Mouse (Mus musculus): Measurements from ENCODE around the gene Grm8. TPM values are rescaled to one million over a fixed set of nuclear protein-coding genes. Genes with fewer than 3 reads are reported as not detected.

Grm8 gene
- total and polyA plus RNA-seq, 3 experiments, result 0.38 TPM; not detected in 2

DNA sequence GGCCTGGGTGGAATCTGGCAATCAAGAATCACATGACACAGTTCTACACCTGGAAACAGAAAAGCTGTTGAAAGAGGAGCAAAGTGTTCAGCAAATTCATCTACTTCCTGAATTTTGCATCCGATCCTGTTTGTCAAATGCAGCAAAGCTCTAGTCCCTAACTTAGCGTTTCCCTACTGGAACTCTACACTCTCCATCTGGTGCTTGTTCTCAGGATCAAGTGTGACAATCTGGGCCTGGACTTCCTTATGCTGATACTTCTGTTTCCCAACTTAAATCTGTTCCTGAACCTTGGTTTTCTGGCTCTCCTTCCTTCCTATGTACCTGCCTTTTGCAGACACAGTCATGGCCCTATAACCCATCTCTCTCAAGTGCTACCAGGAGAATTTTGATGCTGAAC lies 166.1 kb downstream of the Grm8 start:
- no peaks in the 10 kb centered on the region for H3K4me1 ChIP-seq (ENCODE audit: insufficient read depth, low read depth, low read length)
- TF ChIP-seq CTCF (IDR thresholded peaks at IDR 0.05; ENCODE audit: low read depth, low read length) (no peak), GATA2 (IDR thresholded peaks at IDR 0.05; ENCODE audit: borderline replicate concordance, low read depth, low read length) (no peak), TAL1 (conservative IDR thresholded peaks at IDR 0.05; ENCODE audit: low read depth, low read length) (no peak), GATA1 (IDR thresholded peaks at IDR 0.05; ENCODE audit: borderline replicate concordance, low read length) (no peak), POLR2AphosphoS5 (IDR thresholded peaks at IDR 0.05; ENCODE audit: insufficient replicate concordance, low read depth, low read length) (no peak)
- DNase-seq (ENCODE audit: low spot score), result no peak
- H3K27me3 ChIP-seq (ENCODE audit: insufficient read depth, low read length), result 0 out of 2 replicates have a peak, but pooled peaks cover 2% of the 10 kb centered on the region
- no peak overlapping the region for H3K4me3 ChIP-seq (ENCODE audit: low read depth, low read length)
- no peak for ATAC-seq (ENCODE audit: extremely low read depth, insufficient number of reproducible peaks, low FRiP score, poor library complexity, severe bottlenecking)
- H3K9me3 ChIP-seq (replicated peaks), result no peaks in the 10 kb centered on the region
- no peaks in the 10 kb centered on the region for H3K36me3 ChIP-seq (replicated peaks)

DNA sequence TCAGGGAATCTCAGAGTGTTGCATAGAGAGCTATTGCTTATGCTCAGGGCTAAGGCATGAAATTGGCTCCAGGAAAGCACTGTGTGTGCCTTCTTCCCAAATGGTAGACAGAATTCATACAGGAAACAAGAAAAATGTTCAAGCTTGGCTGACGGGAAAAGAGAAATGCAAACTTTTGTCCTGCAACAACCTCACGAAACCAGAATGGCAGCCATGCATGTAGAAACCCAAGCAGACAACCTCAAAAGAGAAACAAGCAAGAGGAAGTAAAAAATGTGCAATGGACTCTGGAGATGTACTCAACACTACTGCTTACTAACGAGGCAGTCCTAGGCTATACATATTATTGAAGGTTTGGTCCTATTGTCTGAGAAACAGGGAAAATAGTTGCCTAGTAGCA lies 167.9 kb downstream of the Grm8 start:
- DNase-seq (ENCODE audit: low spot score) (no peak), ATAC-seq (ENCODE audit: extremely low read depth, insufficient number of reproducible peaks, low FRiP score, poor library complexity, severe bottlenecking) (no peak)
- Histone ChIP-seq H3K9me3 (replicated peaks) (no peaks in the 10 kb centered on the region), H3K4me3 (ENCODE audit: low read depth, low read length) (no peak overlapping the region), H3K27me3 (ENCODE audit: insufficient read depth, low read length) (0 out of 2 replicates have a peak, but pooled peaks cover 2% of the 10 kb centered on the region), H3K4me1 (ENCODE audit: insufficient read depth, low read depth, low read length) (no peaks in the 10 kb centered on the region), H3K36me3 (replicated peaks) (no peaks in the 10 kb centered on the region)
- TF ChIP-seq CTCF (IDR thresholded peaks at IDR 0.05; ENCODE audit: low read depth, low read length), result no peak
- no peak for TF ChIP-seq POLR2AphosphoS5 (IDR thresholded peaks at IDR 0.05; ENCODE audit: insufficient replicate concordance, low read depth, low read length)
- no peak for TF ChIP-seq TAL1 (conservative IDR thresholded peaks at IDR 0.05; ENCODE audit: low read depth, low read length)
- no peak for TF ChIP-seq GATA2 (IDR thresholded peaks at IDR 0.05; ENCODE audit: borderline replicate concordance, low read depth, low read length)
- no peak for TF ChIP-seq GATA1 (IDR thresholded peaks at IDR 0.05; ENCODE audit: borderline replicate concordance, low read length)

DNA sequence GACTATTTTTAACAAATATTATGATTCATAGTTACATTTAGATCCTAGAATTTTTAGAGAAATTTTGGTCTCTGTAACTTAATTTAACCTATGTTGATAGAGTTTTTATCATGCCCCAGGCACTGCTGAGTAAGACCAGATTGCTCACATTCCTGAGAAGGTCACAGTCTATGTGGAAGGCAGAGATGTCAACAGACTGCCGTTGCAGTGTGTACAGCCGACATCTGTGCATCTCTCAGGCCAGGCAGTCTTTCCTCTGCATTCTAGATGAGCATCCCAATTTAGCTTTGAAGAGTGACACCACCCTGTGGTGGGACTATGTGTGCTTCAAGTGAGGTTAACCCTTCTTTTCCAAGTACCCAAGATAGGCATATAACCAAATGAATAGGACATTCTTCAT lies 169.7 kb downstream of the Grm8 start:
- no peaks in the 10 kb centered on the region for H3K36me3 ChIP-seq (replicated peaks)
- no peak for ATAC-seq (ENCODE audit: extremely low read depth, insufficient number of reproducible peaks, low FRiP score, poor library complexity, severe bottlenecking)
- no peak for TF ChIP-seq POLR2AphosphoS5 (IDR thresholded peaks at IDR 0.05; ENCODE audit: insufficient replicate concordance, low read depth, low read length)
- TF ChIP-seq GATA1 (IDR thresholded peaks at IDR 0.05; ENCODE audit: borderline replicate concordance, low read length), result no peak
- no peak for TF ChIP-seq CTCF (IDR thresholded peaks at IDR 0.05; ENCODE audit: low read depth, low read length)
- TF ChIP-seq GATA2 (IDR thresholded peaks at IDR 0.05; ENCODE audit: borderline replicate concordance, low read depth, low read length), result no peak
- no peak for TF ChIP-seq TAL1 (conservative IDR thresholded peaks at IDR 0.05; ENCODE audit: low read depth, low read length)
- no peak for DNase-seq (ENCODE audit: low spot score)
- 0 out of 2 replicates have a peak, but pooled peaks cover 2% of the 10 kb centered on the region for H3K27me3 ChIP-seq (ENCODE audit: insufficient read depth, low read length)
- no peaks in the 10 kb centered on the region for H3K4me1 ChIP-seq (ENCODE audit: insufficient read depth, low read depth, low read length)
- no peaks in the 10 kb centered on the region for H3K9me3 ChIP-seq (replicated peaks)
- H3K4me3 ChIP-seq (ENCODE audit: low read depth, low read length), result no peak overlapping the region

DNA sequence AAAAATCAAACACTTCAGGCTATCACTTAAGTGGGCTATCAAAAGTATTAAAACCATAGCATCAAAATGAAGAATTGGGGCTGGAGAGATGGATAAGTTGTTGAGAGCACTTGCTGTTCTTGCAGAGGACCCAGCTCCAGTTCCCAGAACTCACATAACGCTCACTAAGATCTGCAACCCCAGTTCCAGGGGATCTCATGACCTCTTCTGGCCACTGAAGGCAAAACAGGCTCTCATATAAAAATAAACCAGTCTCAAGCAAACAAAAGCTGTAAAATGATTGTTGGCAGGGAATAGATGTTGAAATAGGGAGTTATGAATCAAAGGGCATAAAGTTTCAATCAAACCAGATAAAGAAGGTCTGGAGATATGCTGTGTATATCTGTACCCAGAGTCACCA lies 171.1 kb downstream of the Grm8 start:
- TF ChIP-seq CTCF (IDR thresholded peaks at IDR 0.05; ENCODE audit: low read depth, low read length), result no peak
- no peak for TF ChIP-seq POLR2AphosphoS5 (IDR thresholded peaks at IDR 0.05; ENCODE audit: insufficient replicate concordance, low read depth, low read length)
- no peak for TF ChIP-seq GATA2 (IDR thresholded peaks at IDR 0.05; ENCODE audit: borderline replicate concordance, low read depth, low read length)
- TF ChIP-seq TAL1 (conservative IDR thresholded peaks at IDR 0.05; ENCODE audit: low read depth, low read length), result no peak
- no peak for TF ChIP-seq GATA1 (IDR thresholded peaks at IDR 0.05; ENCODE audit: borderline replicate concordance, low read length)
- no peak overlapping the region for H3K4me3 ChIP-seq (ENCODE audit: low read depth, low read length)
- ATAC-seq (ENCODE audit: extremely low read depth, insufficient number of reproducible peaks, low FRiP score, poor library complexity, severe bottlenecking) (no peak), DNase-seq (ENCODE audit: low spot score) (no peak)
- 0 out of 2 replicates have a peak, but pooled peaks cover 2% of the 10 kb centered on the region for H3K27me3 ChIP-seq (ENCODE audit: insufficient read depth, low read length)
- no peaks in the 10 kb centered on the region for H3K36me3 ChIP-seq (replicated peaks)
- no peaks in the 10 kb centered on the region for H3K9me3 ChIP-seq (replicated peaks)
- H3K4me1 ChIP-seq (ENCODE audit: insufficient read depth, low read depth, low read length), result no peaks in the 10 kb centered on the region

DNA sequence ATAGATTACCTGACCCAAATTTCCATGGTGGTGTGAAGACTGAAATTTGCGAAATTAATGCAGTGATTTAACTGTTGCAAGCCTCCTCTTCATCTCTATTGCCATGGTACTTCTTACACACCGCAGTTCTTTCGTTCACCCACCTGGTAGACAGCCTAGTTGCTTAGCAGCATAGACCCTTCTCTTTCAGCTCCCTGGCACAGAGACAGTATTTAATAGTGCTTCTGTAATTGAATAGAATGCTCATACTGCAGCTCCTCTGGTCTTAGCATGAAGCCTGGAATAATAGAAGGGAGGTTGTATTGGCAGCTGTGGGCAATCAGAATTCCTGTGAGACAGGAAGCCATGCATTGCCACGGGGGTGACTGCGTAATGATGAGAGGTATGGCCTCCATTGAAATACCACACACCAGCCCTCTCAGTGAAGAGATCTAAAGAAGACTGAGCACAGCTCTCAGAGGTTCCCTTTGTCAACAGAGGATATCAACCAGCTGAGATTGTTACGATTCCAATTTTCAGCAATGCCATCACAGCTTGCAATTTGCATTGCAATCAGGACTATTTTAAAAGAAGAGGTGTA lies 178.6 kb downstream of the Grm8 start:
- DNase-seq (ENCODE audit: low spot score) (no peak), ATAC-seq (ENCODE audit: extremely low read depth, insufficient number of reproducible peaks, low FRiP score, poor library complexity, severe bottlenecking) (no peak)
- TF ChIP-seq POLR2AphosphoS5 (IDR thresholded peaks at IDR 0.05; ENCODE audit: insufficient replicate concordance, low read depth, low read length) (no peak), CTCF (IDR thresholded peaks at IDR 0.05; ENCODE audit: low read depth, low read length) (no peak), GATA1 (IDR thresholded peaks at IDR 0.05; ENCODE audit: borderline replicate concordance, low read length) (no peak), GATA2 (IDR thresholded peaks at IDR 0.05; ENCODE audit: borderline replicate concordance, low read depth, low read length) (no peak), TAL1 (conservative IDR thresholded peaks at IDR 0.05; ENCODE audit: low read depth, low read length) (no peak)
- Histone ChIP-seq H3K4me1 (ENCODE audit: insufficient read depth, low read depth, low read length) (no peaks in the 10 kb centered on the region), H3K36me3 (replicated peaks) (no peaks in the 10 kb centered on the region), H3K27me3 (ENCODE audit: insufficient read depth, low read length) (peaks cover 10% of the 10 kb centered on the region; the same call in 1 of the 2 replicates), H3K4me3 (ENCODE audit: low read depth, low read length) (no peak overlapping the region), H3K9me3 (replicated peaks) (no peaks in the 10 kb centered on the region)

DNA sequence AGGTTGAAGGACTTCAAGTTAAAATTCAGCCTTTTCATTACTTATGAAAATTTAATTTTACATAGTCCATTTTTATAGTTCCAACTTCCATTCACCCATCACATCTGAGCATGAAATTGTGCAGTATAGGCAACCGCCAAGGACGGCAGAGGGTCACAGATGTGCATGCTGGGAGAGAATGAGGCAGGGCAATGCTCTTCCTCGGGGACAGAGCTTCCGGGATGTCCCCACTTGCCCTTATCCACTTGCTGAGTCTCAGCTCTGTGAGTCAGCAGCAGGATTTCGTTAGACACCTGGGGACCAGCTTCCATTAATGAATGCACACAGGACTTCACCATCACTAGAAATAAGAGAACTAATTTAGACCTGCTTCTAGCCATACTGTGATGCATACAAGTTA lies 183.5 kb downstream of the Grm8 start:
- H3K4me1 ChIP-seq (ENCODE audit: insufficient read depth, low read depth, low read length), result no peaks in the 10 kb centered on the region
- DNase-seq (ENCODE audit: low spot score) (no peak), ATAC-seq (ENCODE audit: extremely low read depth, insufficient number of reproducible peaks, low FRiP score, poor library complexity, severe bottlenecking) (no peak)
- no peak for TF ChIP-seq GATA2 (IDR thresholded peaks at IDR 0.05; ENCODE audit: borderline replicate concordance, low read depth, low read length)
- TF ChIP-seq CTCF (IDR thresholded peaks at IDR 0.05; ENCODE audit: low read depth, low read length), result no peak
- no peak for TF ChIP-seq GATA1 (IDR thresholded peaks at IDR 0.05; ENCODE audit: borderline replicate concordance, low read length)
- no peak for TF ChIP-seq POLR2AphosphoS5 (IDR thresholded peaks at IDR 0.05; ENCODE audit: insufficient replicate concordance, low read depth, low read length)
- TF ChIP-seq TAL1 (conservative IDR thresholded peaks at IDR 0.05; ENCODE audit: low read depth, low read length), result no peak
- no peaks in the 10 kb centered on the region for H3K36me3 ChIP-seq (replicated peaks)
- peaks cover 11% of the 10 kb centered on the region; the same call in 1 of the 2 replicates for H3K27me3 ChIP-seq (ENCODE audit: insufficient read depth, low read length)
- no peaks in the 10 kb centered on the region for H3K9me3 ChIP-seq (replicated peaks)
- H3K4me3 ChIP-seq (ENCODE audit: low read depth, low read length), result no peak overlapping the region
